Mouse (Mus musculus) ES-Bruce4 (cell line): ENCODE data around the gene Yju2. TPM values are rescaled to one million over a fixed set of nuclear protein-coding genes. Genes with fewer than 3 reads are reported as not detected.

Experiments used
- H3K27ac ChIP-seq: 2 replicates; pipeline ENCODE4 v1.5.1; 2012; ENCODE audit warnings: low read length, inconsistent platforms; ENCODE audit not compliant: insufficient read depth
- H3K27me3 ChIP-seq: 2 replicates; pipeline ENCODE4 v1.6.1; 2012; ENCODE audit warnings: mild to moderate bottlenecking, low read length, inconsistent platforms; ENCODE audit not compliant: control insufficient read depth, poor library complexity, insufficient read depth, severe bottlenecking
- H3K36me3 ChIP-seq: 2 replicates; pipeline ENCODE4 v1.6.1; 2012; ENCODE audit warnings: inconsistent platforms, mild to moderate bottlenecking, low read length, moderate library complexity; ENCODE audit not compliant: control insufficient read depth, poor library complexity, insufficient read depth, severe bottlenecking
- H3K4me1 ChIP-seq: one replicate; pipeline ENCODE4 v1.8.1; 2011; ENCODE audit warnings: low read length; ENCODE audit not compliant: control insufficient read depth, insufficient read depth
- H3K4me3 ChIP-seq: 2 replicates; pipeline ENCODE4 v1.5.1; 2011; ENCODE audit warnings: low read depth, mild to moderate bottlenecking, low read length
- H3K9ac ChIP-seq: 2 replicates; pipeline ENCODE4 v1.6.1; 2012; ENCODE audit warnings: low read depth, mild to moderate bottlenecking, inconsistent platforms; ENCODE audit not compliant: poor library complexity, severe bottlenecking
- H3K9me3 ChIP-seq: replicated peaks from 2 replicates; pipeline ENCODE4 v1.6.1; 2012; ENCODE audit warnings: mild to moderate bottlenecking, low read length, inconsistent platforms; ENCODE audit not compliant: control insufficient read depth, poor library complexity, insufficient read depth, severe bottlenecking
- CTCF ChIP-seq: IDR thresholded peaks from one replicate; pipeline ENCODE4 v1.8.1; 2011; ENCODE audit warnings: low read depth, low read length
- EP300 ChIP-seq: IDR thresholded peaks from 2 replicates; pipeline ENCODE4 v1.6.1; 2011; ENCODE audit warnings: low read depth, low read length; ENCODE audit not compliant: insufficient read depth
- POLR2A ChIP-seq: IDR thresholded peaks from one replicate; pipeline ENCODE4 v1.8.1; 2011; ENCODE audit warnings: low read length; ENCODE audit not compliant: insufficient read depth
- polyA plus RNA-seq: library from polyadenylated mRNA; stranded (reverse); fragments of >200 nt; gene quantifications from 2 replicates; pipeline ENCODE4 v1.2.4, GENCODE M21; 2011; ENCODE audit warnings: low read depth; ENCODE audit not compliant: missing spikeins, insufficient read depth, insufficient read length

The Yju2 gene
- polyA plus RNA-seq, 1 experiment = 10.7 TPM

DNA sequence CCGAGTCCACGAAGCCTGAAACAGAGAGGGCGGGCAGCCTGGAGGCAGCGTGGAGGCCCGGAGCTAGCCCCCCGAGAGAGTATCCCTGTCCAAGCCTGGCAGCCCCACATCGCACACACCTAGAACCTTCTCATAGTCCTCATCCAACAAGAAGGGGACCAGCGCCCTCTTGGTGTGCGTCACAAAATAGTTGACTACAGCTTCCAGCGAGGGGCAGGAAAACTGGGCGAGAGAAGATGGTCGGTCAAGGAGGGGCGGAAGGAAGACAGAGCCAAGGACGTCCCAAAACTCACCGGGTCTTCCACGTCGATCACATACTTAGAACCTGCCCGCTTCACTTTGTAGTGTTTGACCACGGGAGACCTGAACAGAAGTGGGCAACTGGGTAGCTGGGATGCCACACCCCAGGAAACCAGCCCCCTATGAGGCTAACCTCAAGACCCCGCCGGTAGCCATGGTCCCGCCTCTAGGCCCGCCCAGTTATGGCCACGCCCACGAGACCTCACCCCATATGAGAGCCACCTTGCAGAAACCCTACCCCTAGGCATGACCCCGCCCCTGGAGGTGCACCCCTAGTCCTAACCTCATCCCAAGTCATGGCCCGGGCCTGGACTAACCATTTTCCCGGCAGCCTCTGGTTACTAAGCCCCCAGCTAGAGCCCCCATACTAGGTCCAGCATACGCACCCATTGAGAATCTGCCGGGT is 41.0 kb downstream of the Yju2 start:
- no peaks in the 10 kb centered on the region for H3K36me3 ChIP-seq
- H3K4me3 ChIP-seq = peak overlapping the region; percentile 63
- TF ChIP-seq CTCF (peak; percentile 45), POLR2A (no peak)
- no peaks in the 10 kb centered on the region for H3K27me3 ChIP-seq
- no peaks in the 10 kb centered on the region for H3K4me1 ChIP-seq
- peak overlapping the region; percentile 4 for H3K9ac ChIP-seq
- no peaks in the 10 kb centered on the region for H3K9me3 ChIP-seq
- H3K27ac ChIP-seq = no peak overlapping the region

DNA sequence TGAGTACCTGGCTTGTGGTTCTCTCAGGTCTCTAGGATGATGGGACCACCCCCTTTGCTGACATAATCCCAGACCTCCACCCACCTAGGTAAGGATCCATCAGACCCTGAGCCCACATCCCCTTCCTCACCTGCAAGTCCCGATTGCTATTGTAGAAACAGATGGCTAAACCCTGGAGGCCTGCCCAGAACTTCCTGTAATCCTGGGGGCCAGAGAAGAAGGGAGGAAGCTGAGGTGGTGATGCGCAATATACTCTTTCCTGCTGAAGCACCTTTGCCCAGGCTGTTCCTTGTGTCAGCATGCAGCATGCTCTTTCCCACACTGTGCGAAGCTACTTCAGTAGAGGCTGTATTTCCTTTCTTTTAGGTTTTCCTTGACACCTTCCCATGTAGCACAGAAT is 44.1 kb downstream of the Yju2 start:
- H3K4me1 ChIP-seq = peaks cover 2% of the 10 kb centered on the region
- TF ChIP-seq POLR2A = no peak
- no peak for TF ChIP-seq CTCF
- TF ChIP-seq EP300 = no peak
- no peaks in the 10 kb centered on the region for H3K9me3 ChIP-seq
- no peaks in the 10 kb centered on the region for H3K27me3 ChIP-seq
- no peak overlapping the region for H3K9ac ChIP-seq
- H3K36me3 ChIP-seq = no peaks in the 10 kb centered on the region
- H3K4me3 ChIP-seq = no peak overlapping the region
- H3K27ac ChIP-seq = no peak overlapping the region

DNA sequence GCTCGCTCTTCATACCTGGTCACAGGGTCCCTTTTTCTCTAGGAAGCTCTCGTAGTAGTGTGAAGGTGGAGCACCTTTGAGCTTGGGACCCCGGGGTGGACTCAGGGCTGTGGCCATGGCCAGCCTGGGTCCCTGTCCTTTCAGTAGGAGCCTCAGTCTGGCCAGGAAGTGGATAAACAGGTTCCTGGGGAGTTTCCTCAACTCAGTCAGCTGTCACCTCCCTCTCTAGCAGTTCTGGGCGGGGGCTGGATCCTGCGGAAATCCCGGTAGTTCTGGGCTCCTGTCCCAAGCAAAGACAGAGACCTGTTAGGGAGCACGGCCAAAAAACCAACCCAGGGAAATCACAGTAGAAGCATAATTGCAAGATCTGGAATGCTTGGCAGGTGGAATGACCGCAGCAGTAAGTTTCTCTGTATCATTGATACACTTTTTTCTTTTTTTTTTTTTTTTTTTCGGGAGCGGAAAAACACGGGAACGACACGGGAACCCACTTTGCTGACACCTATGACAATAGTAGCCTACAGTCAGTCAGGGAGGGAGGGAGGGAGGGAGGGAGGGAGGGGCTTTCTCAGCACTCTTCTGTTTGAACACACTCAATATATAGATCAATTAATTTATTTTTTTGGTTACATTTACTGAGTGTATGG is 46.6 kb downstream of the Yju2 start, which contains the start of the genes Stap2 and Mpnd:
TSS of gene Stap2 (minus strand) at position 170 of the 647 bp plus-strand sequence.
TSS of gene Mpnd (plus strand) at position 297 of the 647 bp plus-strand sequence.
- Histone ChIP-seq H3K4me3 (no peak within 1 kb of the TSS), H3K36me3 (no peaks in the 10 kb centered on the region), H3K4me1 (peaks cover 8% of the 10 kb centered on the region), H3K27me3 (no peaks in the 10 kb centered on the region), H3K27ac (no peak within 1 kb of the TSS), H3K9me3 (no peaks in the 10 kb centered on the region), H3K9ac (0 out of 2 replicates have a peak within 1 kb of the TSS, but pooled peaks have one; percentile 10)
- TF ChIP-seq POLR2A (no peak), EP300 (no peak), CTCF (no peak)

DNA sequence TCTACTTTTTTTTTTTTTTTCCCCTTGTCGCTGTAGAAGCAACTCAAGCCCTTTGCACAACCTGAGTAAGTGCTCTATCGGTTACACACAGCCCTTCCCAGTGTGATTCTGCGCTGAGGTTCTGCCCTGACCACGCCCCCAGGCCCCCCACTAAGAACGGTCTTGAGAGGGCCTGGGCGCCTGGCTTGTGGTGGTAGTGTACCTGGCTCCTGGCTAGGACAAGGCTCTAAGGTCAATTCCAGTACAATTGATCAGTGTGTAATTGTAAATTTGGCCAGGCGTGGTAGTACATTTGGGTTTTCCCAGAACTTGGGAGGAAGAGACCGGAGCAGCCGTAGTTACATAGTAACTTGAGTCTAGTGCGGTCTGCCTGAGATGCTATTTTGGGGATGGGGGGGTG is 48.1 kb downstream of the Yju2 start:
- no peak for TF ChIP-seq EP300
- no peak for TF ChIP-seq POLR2A
- no peak for TF ChIP-seq CTCF
- no peaks in the 10 kb centered on the region for H3K9me3 ChIP-seq
- H3K27me3 ChIP-seq = no peaks in the 10 kb centered on the region
- no peak overlapping the region for H3K4me3 ChIP-seq
- H3K27ac ChIP-seq = peak overlapping the region; percentile 94
- 0 out of 2 replicates have a peak overlapping the region, but pooled peaks have one; percentile 26 for H3K9ac ChIP-seq
- peaks cover 8% of the 10 kb centered on the region for H3K4me1 ChIP-seq
- H3K36me3 ChIP-seq = peaks cover 7% of the 10 kb centered on the region

DNA sequence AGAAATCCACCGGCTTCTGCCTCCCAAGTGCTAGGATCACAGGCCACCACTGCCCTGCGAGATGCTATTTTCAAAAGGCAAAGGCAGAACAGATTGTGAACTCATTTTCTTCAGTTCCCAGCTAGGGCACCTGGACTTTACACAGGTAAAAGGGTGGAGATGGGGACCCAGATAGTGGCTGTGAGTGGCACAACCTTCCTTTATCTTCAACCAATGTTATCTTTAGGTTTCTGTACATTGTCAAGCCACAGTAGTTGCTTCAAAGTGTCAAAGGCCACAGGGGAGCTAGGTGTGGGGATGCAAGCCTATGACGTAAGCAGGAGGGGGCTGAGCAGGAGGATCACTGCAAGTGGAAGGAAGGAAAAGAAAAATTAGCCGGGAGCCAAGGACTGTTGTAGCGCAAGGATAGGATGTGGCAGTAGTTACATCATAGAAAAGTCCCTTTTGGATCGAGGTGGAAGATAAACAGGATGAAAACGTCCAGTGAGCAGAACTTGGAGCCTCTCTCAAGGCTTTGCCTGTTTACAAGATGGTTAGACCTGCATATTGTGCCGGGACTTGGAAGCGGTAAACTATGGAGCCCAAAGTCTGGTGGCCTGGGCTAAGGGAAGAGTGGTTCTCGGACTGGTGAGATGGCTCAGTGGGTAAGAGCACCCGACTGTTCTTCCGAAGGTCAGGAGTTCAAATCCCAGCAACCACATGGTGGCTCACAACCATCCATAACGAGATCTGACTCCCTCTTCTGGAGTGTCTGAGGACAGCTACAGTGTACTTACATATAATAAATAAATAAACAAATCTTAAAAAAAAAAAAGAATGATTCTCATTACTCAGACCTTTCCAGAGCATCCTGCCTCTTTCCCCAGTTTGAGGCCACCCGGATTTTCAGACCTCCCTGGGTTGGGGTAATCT is 48.8 kb downstream of the Yju2 start:
- Histone ChIP-seq H3K9me3 (no peaks in the 10 kb centered on the region), H3K9ac (peak overlapping the region; percentile 26; the same call in 1 of the 2 replicates), H3K4me1 (peaks cover 8% of the 10 kb centered on the region), H3K27me3 (no peaks in the 10 kb centered on the region), H3K36me3 (peaks cover 14% of the 10 kb centered on the region), H3K27ac (peak overlapping the region; percentile 94), H3K4me3 (peak overlapping the region; percentile 58)
- TF ChIP-seq POLR2A = no peak
- TF ChIP-seq CTCF = no peak
- TF ChIP-seq EP300 = no peak
